Mouse (Mus musculus) limb, embryonic 12.5 days (tissue): ENCODE data around the gene Xab2. TPM values are rescaled to one million over a fixed set of nuclear protein-coding genes. Genes with fewer than 3 reads are reported as not detected.
A peak's percentile ranks its signal among the peaks of the same experiment; 100 is the strongest.

ENCODE experiments used
- ATAC-seq: fragments of 200-750 bp; cut with Nextera tagmentation; 2 replicates; pipeline ENCODE4 v1.8.0; 2017; ENCODE audit warnings: low read depth, moderate TSS enrichment; ENCODE audit not compliant: insufficient number of reproducible peaks, insufficient read depth, low FRiP score, low TSS enrichment
- H3K27ac ChIP-seq: fragments of 300-500 bp; sonication (generic); 2 replicates; pipeline ENCODE4 v1.5.1; 2016; ENCODE audit warnings: mild to moderate bottlenecking, moderate library complexity
- H3K27me3 ChIP-seq: fragments of 300-500 bp; sonication (generic); 2 replicates; pipeline ENCODE4 v1.6.1; 2016; ENCODE audit warnings: mild to moderate bottlenecking, moderate library complexity
- H3K36me3 ChIP-seq: fragments of 300-500 bp; sonication (generic); 2 replicates; pipeline ENCODE4 v1.6.1; 2016; ENCODE audit warnings: mild to moderate bottlenecking, moderate library complexity
- H3K4me1 ChIP-seq: fragments of 300-500 bp; sonication (generic); replicated peaks from 2 replicates; pipeline ENCODE4 v1.6.1; 2016
- H3K4me2 ChIP-seq: fragments of 300-500 bp; sonication (generic); 2 replicates; pipeline ENCODE4 v1.6.1; 2016; ENCODE audit warnings: mild to moderate bottlenecking, moderate library complexity
- H3K4me3 ChIP-seq: fragments of 300-500 bp; sonication (generic); replicated peaks from 2 replicates; pipeline ENCODE4 v1.5.1; 2016; ENCODE audit warnings: mild to moderate bottlenecking
- H3K9ac ChIP-seq: fragments of 300-500 bp; sonication (generic); replicated peaks from 2 replicates; pipeline ENCODE4 v1.6.1; 2016; ENCODE audit warnings: mild to moderate bottlenecking, moderate library complexity
- H3K9me3 ChIP-seq: fragments of 300-500 bp; sonication (generic); 2 replicates; pipeline ENCODE4 v1.6.1; 2016; ENCODE audit warnings: mild to moderate bottlenecking, moderate library complexity
- WGBS: fragments of 180-500 bp; shearing (Covaris S2); methylation state at CpG from one replicate; pipeline ENCODE4 v1.1.7; 2016; 5-methylcytosine and 5-hydroxymethylcytosine counted together
- polyA plus RNA-seq: library from polyadenylated mRNA; unstranded; fragments of >200 nt; fragmentation: Nextera tagmentation; extraction: Ambion mirVana; gene quantifications from 2 replicates; pipeline ENCODE4 v1.2.1, GENCODE M21; 2016

Gene Xab2
- polyA plus RNA-seq, 1 experiment from 2014 or later = 67.7 TPM

- H3K27ac ChIP-seq = no peak overlapping the region
- H3K4me2 ChIP-seq = no peak overlapping the region
- H3K27me3 ChIP-seq = peaks cover 3% of the 10 kb centered on the region
- H3K4me1 ChIP-seq = no peaks in the 10 kb centered on the region
- ATAC-seq = no peak
- no peaks in the 10 kb centered on the region for H3K36me3 ChIP-seq
- no peaks in the 10 kb centered on the region for H3K9me3 ChIP-seq
- H3K9ac ChIP-seq = no peak overlapping the region
- 91% methylated on average over 1 of the region's 2 CpGs for WGBS
- no peak overlapping the region for H3K4me3 ChIP-seq
These were observed 27.2 kb upstream of the Xab2 start for GRCm38 (mm10) chr8:3648268-3648667.

- Histone ChIP-seq H3K36me3 (no peaks in the 10 kb centered on the region), H3K27me3 (peaks cover 3% of the 10 kb centered on the region), H3K9ac (no peak overlapping the region), H3K9me3 (no peaks in the 10 kb centered on the region), H3K4me3 (no peak overlapping the region), H3K27ac (no peak overlapping the region), H3K4me1 (no peaks in the 10 kb centered on the region), H3K4me2 (no peak overlapping the region)
- WGBS = 73% methylated on average over 4 of the region's 4 CpGs
- no peak for ATAC-seq
These were observed 26.4 kb upstream of the Xab2 start for GRCm38 (mm10) chr8:3647561-3647960.

GRCm38 (mm10) chr8:3646824-3647531, 25.9 kb upstream of the Xab2 start:
- no peak overlapping the region for H3K4me3 ChIP-seq
- no peaks in the 10 kb centered on the region for H3K36me3 ChIP-seq
- H3K9ac ChIP-seq = no peak overlapping the region
- peaks cover 3% of the 10 kb centered on the region for H3K27me3 ChIP-seq
- ATAC-seq = no peak
- 88% methylated on average over 6 of the region's 6 CpGs for WGBS
- no peak overlapping the region for H3K27ac ChIP-seq
- H3K4me2 ChIP-seq = no peak overlapping the region
- H3K9me3 ChIP-seq = no peaks in the 10 kb centered on the region
- no peaks in the 10 kb centered on the region for H3K4me1 ChIP-seq

GRCm38 (mm10) chr8:3645804-3646203, 24.7 kb upstream of the Xab2 start:
- H3K27me3 ChIP-seq = peaks cover 2% of the 10 kb centered on the region; the same call in 1 of the 2 replicates
- no peaks in the 10 kb centered on the region for H3K9me3 ChIP-seq
- H3K36me3 ChIP-seq = no peaks in the 10 kb centered on the region
- H3K4me1 ChIP-seq = no peaks in the 10 kb centered on the region
- no peak for ATAC-seq
- H3K4me2 ChIP-seq = no peak overlapping the region
- no peak overlapping the region for H3K27ac ChIP-seq
- H3K4me3 ChIP-seq = no peak overlapping the region
- no peak overlapping the region for H3K9ac ChIP-seq
- 28% methylated on average over 5 of the region's 5 CpGs for WGBS

- Histone ChIP-seq H3K27ac (no peak overlapping the region), H3K9me3 (no peaks in the 10 kb centered on the region), H3K27me3 (peaks cover 28% of the 10 kb centered on the region), H3K4me2 (peak overlapping the region; percentile 83), H3K9ac (peak overlapping the region; percentile 50), H3K36me3 (no peaks in the 10 kb centered on the region), H3K4me3 (peak overlapping the region; percentile 55), H3K4me1 (no peaks in the 10 kb centered on the region; the same call in 1 of the 2 replicates)
- no peak for ATAC-seq
- 25% methylated on average over 8 of the region's 8 CpGs for WGBS
These were observed 10.4 kb upstream of the Xab2 start for GRCm38 (mm10) chr8:3631478-3631875.

GRCm38 (mm10) chr8:3630647-3631477, 9.7 kb upstream of the Xab2 start, which contains the start of gene Stxbp2:
TSS of gene Stxbp2 (plus strand) at chr8:3630955.
- H3K27ac ChIP-seq = no peak within 1 kb of the TSS
- H3K9me3 ChIP-seq = no peaks in the 10 kb centered on the region
- no peaks in the 10 kb centered on the region; the same call in 1 of the 2 replicates for H3K4me1 ChIP-seq
- peak within 1 kb of the TSS; percentile 55 for H3K4me3 ChIP-seq
- ATAC-seq = 0 out of 2 replicates have a peak, but pooled peaks have one; percentile 33
- H3K4me2 ChIP-seq = peak within 1 kb of the TSS; percentile 83
- peak within 1 kb of the TSS; percentile 50 for H3K9ac ChIP-seq
- H3K36me3 ChIP-seq = no peaks in the 10 kb centered on the region
- 7% methylated on average over 47 of the region's 47 CpGs for WGBS
- peaks cover 28% of the 10 kb centered on the region for H3K27me3 ChIP-seq

- Histone ChIP-seq H3K36me3 (no peaks in the 10 kb centered on the region), H3K27me3 (peaks cover 28% of the 10 kb centered on the region), H3K27ac (no peak overlapping the region), H3K4me2 (no peak overlapping the region), H3K9me3 (no peaks in the 10 kb centered on the region), H3K9ac (no peak overlapping the region), H3K4me1 (no peaks in the 10 kb centered on the region; the same call in 1 of the 2 replicates), H3K4me3 (no peak overlapping the region)
- ATAC-seq = no peak
- WGBS = 37% methylated on average over 5 of the region's 5 CpGs
These were observed 6.9 kb upstream of the Xab2 start for GRCm38 (mm10) chr8:3628014-3628413.

GRCm38 (mm10) chr8:3626971-3627370, 5.9 kb upstream of the Xab2 start:
- ATAC-seq = no peak
- Histone ChIP-seq H3K9ac (no peak overlapping the region), H3K4me1 (peaks cover 6% of the 10 kb centered on the region), H3K9me3 (no peaks in the 10 kb centered on the region), H3K27ac (no peak overlapping the region), H3K36me3 (no peaks in the 10 kb centered on the region), H3K27me3 (peaks cover 28% of the 10 kb centered on the region), H3K4me2 (no peak overlapping the region), H3K4me3 (no peak overlapping the region)
- WGBS = 51% methylated on average over 5 of the region's 5 CpGs

- H3K36me3 ChIP-seq = no peaks in the 10 kb centered on the region
- ATAC-seq = no peak
- no peak within 1 kb of the TSS for H3K27ac ChIP-seq
- no peak within 1 kb of the TSS for H3K4me3 ChIP-seq
- peaks cover 18% of the 10 kb centered on the region for H3K27me3 ChIP-seq
- H3K9ac ChIP-seq = no peak within 1 kb of the TSS
- WGBS = 61% methylated on average over 1 of the region's 1 CpGs
- peaks cover 9% of the 10 kb centered on the region for H3K4me1 ChIP-seq
- H3K9me3 ChIP-seq = no peaks in the 10 kb centered on the region
- H3K4me2 ChIP-seq = no peak within 1 kb of the TSS
These were observed 4.3 kb upstream of the Xab2 start, which contains the start of gene Pcp2 for GRCm38 (mm10) chr8:3625445-3625844. TSS of gene Pcp2 (minus strand) at chr8:3625545.

GRCm38 (mm10) chr8:3622119-3622518, 1.0 kb upstream of the Xab2 start:
- no peak overlapping the region for H3K27ac ChIP-seq
- WGBS = 62% methylated on average over 8 of the region's 8 CpGs
- H3K4me2 ChIP-seq = peak overlapping the region; percentile 57
- ATAC-seq = no peak
- H3K36me3 ChIP-seq = peaks cover 20% of the 10 kb centered on the region
- H3K9ac ChIP-seq = peak overlapping the region; percentile 47; the same call in 1 of the 2 replicates
- H3K27me3 ChIP-seq = no peaks in the 10 kb centered on the region
- H3K4me1 ChIP-seq = peaks cover 20% of the 10 kb centered on the region
- H3K4me3 ChIP-seq = peak overlapping the region; percentile 87
- H3K9me3 ChIP-seq = no peaks in the 10 kb centered on the region

GRCm38 (mm10) chr8:3609816-3610150, 11.3 kb downstream of the Xab2 start:
- WGBS = 86% methylated on average over 6 of the region's 6 CpGs
- H3K4me2 ChIP-seq = no peak overlapping the region
- H3K36me3 ChIP-seq = peaks cover 100% of the 10 kb centered on the region
- no peak overlapping the region for H3K9ac ChIP-seq
- no peak overlapping the region for H3K27ac ChIP-seq
- ATAC-seq = no peak
- H3K4me3 ChIP-seq = no peak overlapping the region
- no peaks in the 10 kb centered on the region for H3K9me3 ChIP-seq
- no peaks in the 10 kb centered on the region for H3K4me1 ChIP-seq
- H3K27me3 ChIP-seq = no peaks in the 10 kb centered on the region
